Mouse (Mus musculus) limb, embryonic 14.5 days (tissue): Measurements from ENCODE around the gene Rps6ka5. TPM values are rescaled to one million over a fixed set of nuclear protein-coding genes. Genes with fewer than 3 reads are reported as not detected.

Experiments used
- ATAC-seq: fragments of 200-750 bp; cut with Nextera tagmentation; 2 replicates; pipeline ENCODE4 v1.8.0; 2017; ENCODE audit warnings: low read depth, moderate number of reproducible peaks, moderate TSS enrichment; ENCODE audit not compliant: low FRiP score
- DNase-seq: peaks from one replicate; pipeline ENCODE4 v3.0.0-alpha.2; 2015; ENCODE audit warnings: low spot score
- H3K27ac ChIP-seq: fragments of 300-500 bp; sonication (generic); replicated peaks from 2 replicates; pipeline ENCODE4 v1.5.1; 2014; ENCODE audit warnings: low read depth, mild to moderate bottlenecking, low read length, moderate library complexity, mixed read lengths
- H3K27me3 ChIP-seq: fragments of 300-500 bp; sonication (generic); 2 replicates; pipeline ENCODE4 v1.6.1; 2014; ENCODE audit warnings: low read length, mixed read lengths; ENCODE audit not compliant: control insufficient read depth, insufficient read depth
- H3K36me3 ChIP-seq: fragments of 300-500 bp; sonication (generic); 2 replicates; pipeline ENCODE4 v1.6.1; 2014; ENCODE audit warnings: mild to moderate bottlenecking, low read length, moderate library complexity, mixed read lengths; ENCODE audit not compliant: control insufficient read depth, insufficient read depth
- H3K4me1 ChIP-seq: fragments of 300-500 bp; sonication (generic); 2 replicates; pipeline ENCODE4 v1.6.1; 2014; ENCODE audit warnings: antibody characterized with exemption, low read length, mixed read lengths; ENCODE audit not compliant: control insufficient read depth, insufficient read depth
- H3K4me2 ChIP-seq: fragments of 300-500 bp; sonication (generic); replicated peaks from 2 replicates; pipeline ENCODE4 v1.6.1; 2014; ENCODE audit warnings: low read depth, mild to moderate bottlenecking, low read length, moderate library complexity; ENCODE audit not compliant: severe bottlenecking
- H3K4me3 ChIP-seq: fragments of 300-500 bp; sonication (generic); replicated peaks from 2 replicates; pipeline ENCODE4 v1.5.1; 2014; ENCODE audit warnings: low read length
- H3K9ac ChIP-seq: fragments of 300-500 bp; sonication (generic); 2 replicates; pipeline ENCODE4 v1.6.1; 2014; ENCODE audit warnings: mild to moderate bottlenecking, low read depth, low read length, moderate library complexity; ENCODE audit not compliant: severe bottlenecking
- H3K9me3 ChIP-seq: fragments of 300-500 bp; sonication (generic); 2 replicates; pipeline ENCODE4 v1.6.1; 2016; ENCODE audit warnings: low read length; ENCODE audit not compliant: control insufficient read depth
- POLR2A ChIP-seq: fragments of 200-500 bp; IDR thresholded peaks from 2 replicates; pipeline ENCODE4 v1.8.0; 2012; ENCODE audit warnings: inconsistent platforms, mild to moderate bottlenecking, moderate library complexity, borderline replicate concordance; ENCODE audit not compliant: insufficient read depth, insufficient read length; ENCODE audit errors: extremely low read depth
- WGBS: fragments of 180-500 bp; shearing (Covaris S2); extraction: QIAGEN DNeasy Blood & Tissue Kit; methylation state at CpG from one replicate; pipeline ENCODE4 v1.1.7; 2014; 5-methylcytosine and 5-hydroxymethylcytosine counted together
- polyA plus RNA-seq, 2 experiments: library from polyadenylated mRNA; depleted of rRNA in 1 of 2; stranded (reverse) in 1 of 2; unstranded in 1 of 2; fragments of >200 nt; fragmentation: Nextera tagmentation in 1 of 2; extraction: Ambion mirVana in 1 of 2; gene quantifications; 2 replicates each; pipeline versions ENCODE4 v1.2.1 to v1.2.3; 2012 to 2014

The Rps6ka5 gene
- polyA plus RNA-seq, 2 experiments: 4.4 to 5.7 TPM

DNA sequence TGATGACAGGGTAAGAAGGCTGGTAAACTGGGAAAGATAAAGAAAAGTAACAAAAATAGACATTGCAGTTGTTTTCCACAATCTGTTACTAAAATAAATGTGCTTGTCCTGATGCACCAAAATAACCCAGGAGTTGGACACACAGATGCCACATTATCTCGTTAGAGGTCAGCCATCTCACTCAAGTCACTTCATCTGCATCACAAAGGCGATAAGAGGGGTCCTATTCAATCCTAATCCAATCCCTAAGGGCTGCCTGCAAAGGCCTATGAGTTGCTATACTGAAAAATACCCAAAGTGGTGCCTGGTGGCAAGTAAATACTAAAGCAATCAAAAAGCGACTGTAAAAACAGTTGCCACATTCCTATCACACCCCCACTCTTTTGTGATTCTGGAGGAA lies 90.0 kb downstream of the Rps6ka5 start:
- DNase-seq: no peak
- no peaks in the 10 kb centered on the region for H3K27me3 ChIP-seq
- H3K4me1 ChIP-seq: peaks cover 9% of the 10 kb centered on the region; the same call in 1 of the 2 replicates
- H3K27ac ChIP-seq: no peak overlapping the region
- H3K9me3 ChIP-seq: no peaks in the 10 kb centered on the region
- ATAC-seq: no peak
- H3K9ac ChIP-seq: no peak overlapping the region
- TF ChIP-seq POLR2A: no peak
- no peaks in the 10 kb centered on the region for H3K36me3 ChIP-seq
- no peak overlapping the region for H3K4me2 ChIP-seq
- H3K4me3 ChIP-seq: no peak overlapping the region
- WGBS: 65% methylated on average over 3 of the region's 3 CpGs

DNA sequence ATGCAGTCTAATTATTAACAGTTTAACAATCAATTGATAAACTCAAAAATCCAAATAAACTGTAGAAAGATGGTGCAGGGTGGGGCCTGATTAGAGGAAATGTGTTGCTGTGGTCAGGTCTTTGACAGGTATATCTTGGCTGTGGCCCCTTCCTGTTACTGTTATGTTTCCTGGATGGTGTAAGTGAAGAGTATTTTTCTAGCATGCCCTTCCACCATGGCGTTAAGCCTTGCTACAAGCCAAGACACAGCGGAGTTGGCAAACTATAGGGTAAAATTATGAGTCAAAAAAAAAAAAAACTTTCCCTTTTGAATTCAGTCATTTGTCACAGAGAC lies 90.5 kb downstream of the Rps6ka5 start:
- no peak for ATAC-seq
- no peaks in the 10 kb centered on the region for H3K27me3 ChIP-seq
- 89% methylated on average over 2 of the region's 2 CpGs for WGBS

DNA sequence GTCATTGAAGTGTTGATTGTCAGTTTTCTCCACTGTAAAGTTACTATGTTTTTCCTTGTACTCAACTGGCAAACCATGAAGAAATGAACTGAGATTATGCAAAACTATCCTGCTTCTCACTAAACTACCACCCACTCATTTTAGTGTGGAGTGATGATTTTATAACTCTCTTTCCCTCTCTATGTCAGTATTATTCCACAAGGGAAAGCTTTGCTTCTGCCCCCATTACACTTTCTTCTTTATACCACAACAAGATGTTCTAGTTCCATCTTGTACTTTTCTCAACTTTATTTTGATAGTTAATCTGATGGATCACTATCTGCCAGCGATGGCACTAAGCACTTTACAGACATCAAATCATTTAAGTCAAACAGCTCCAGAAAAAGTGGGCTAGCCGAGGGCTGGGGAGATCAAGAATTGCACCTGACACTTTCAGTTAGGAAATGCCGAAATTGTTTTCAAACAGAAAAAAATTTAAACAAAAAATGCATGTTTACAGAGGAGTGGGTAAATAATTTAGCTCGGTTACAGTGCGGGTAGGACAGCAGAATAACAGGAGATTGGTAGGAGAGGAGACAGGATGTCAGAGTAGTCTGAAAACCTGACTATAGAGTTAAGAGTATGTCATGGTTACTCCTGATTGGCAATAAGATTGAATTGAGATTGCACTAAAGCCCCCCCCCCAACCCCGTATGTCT lies 91.0 kb downstream of the Rps6ka5 start:
- no peaks in the 10 kb centered on the region for H3K36me3 ChIP-seq
- H3K4me3 ChIP-seq: no peak overlapping the region
- H3K4me1 ChIP-seq: peaks cover 7% of the 10 kb centered on the region; the same call in 1 of the 2 replicates
- H3K9me3 ChIP-seq: no peaks in the 10 kb centered on the region
- no peak for ATAC-seq
- DNase-seq: no peak
- H3K9ac ChIP-seq: no peak overlapping the region
- TF ChIP-seq POLR2A: no peak
- WGBS: 86% methylated on average over 6 of the region's 6 CpGs
- no peak overlapping the region for H3K27ac ChIP-seq
- no peaks in the 10 kb centered on the region for H3K27me3 ChIP-seq
- no peak overlapping the region for H3K4me2 ChIP-seq

More for the DNA sequence above, 90.5 kb downstream of the Rps6ka5 start:
- Histone ChIP-seq H3K9me3 (no peaks in the 10 kb centered on the region), H3K4me2 (no peak overlapping the region), H3K27ac (no peak overlapping the region), H3K9ac (no peak overlapping the region), H3K4me1 (peaks cover 9% of the 10 kb centered on the region; the same call in 1 of the 2 replicates), H3K4me3 (no peak overlapping the region), H3K36me3 (no peaks in the 10 kb centered on the region)
- TF ChIP-seq POLR2A: no peak
- DNase-seq: no peak

DNA sequence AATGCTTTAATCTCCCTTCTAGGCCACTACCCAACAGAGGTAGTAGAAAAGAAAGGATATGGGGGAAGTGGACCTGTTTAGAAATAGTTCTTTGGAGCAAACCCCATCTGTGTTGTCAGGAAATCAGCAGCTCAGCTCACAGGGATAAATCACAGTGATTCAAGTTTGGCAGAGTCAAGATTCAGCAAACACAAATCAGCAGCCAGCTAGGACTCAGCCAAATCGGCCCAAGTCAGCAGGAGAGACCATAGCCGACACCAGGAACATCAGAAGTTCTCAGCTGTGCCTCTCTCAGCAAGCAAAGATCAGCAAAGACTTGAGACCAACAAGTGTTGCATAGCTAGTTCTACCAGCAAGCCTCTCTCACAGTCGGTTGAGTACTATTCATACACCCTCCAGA lies 93.6 kb downstream of the Rps6ka5 start:
- no peak for TF ChIP-seq POLR2A
- Histone ChIP-seq H3K36me3 (no peaks in the 10 kb centered on the region), H3K27ac (no peak overlapping the region), H3K9me3 (no peaks in the 10 kb centered on the region), H3K4me2 (no peak overlapping the region), H3K4me3 (no peak overlapping the region), H3K4me1 (no peaks in the 10 kb centered on the region), H3K9ac (no peak overlapping the region), H3K27me3 (no peaks in the 10 kb centered on the region)
- DNase-seq (no peak), ATAC-seq (no peak)
- WGBS: 86% methylated on average over 3 of the region's 3 CpGs

DNA sequence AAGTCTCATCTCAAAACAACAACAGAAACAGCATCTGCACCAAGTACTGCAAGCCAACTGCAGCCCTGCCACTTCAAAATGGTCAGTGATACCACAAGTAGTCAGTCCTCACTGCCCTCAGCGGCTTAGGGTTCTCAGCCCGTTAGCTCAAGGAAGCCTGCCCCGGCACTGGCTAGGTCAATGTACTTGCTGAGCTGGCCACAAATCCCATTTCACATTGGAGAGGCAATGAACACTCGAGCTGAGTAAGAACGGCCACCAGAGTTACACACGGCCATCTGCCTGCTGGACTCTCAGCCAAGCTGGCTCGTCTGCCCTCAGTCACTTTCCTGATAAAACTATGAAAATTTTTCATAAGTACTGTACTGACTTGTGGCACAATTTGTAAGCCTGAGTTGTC lies 95.5 kb downstream of the Rps6ka5 start:
- no peak for TF ChIP-seq POLR2A
- H3K4me1 ChIP-seq: peaks cover 13% of the 10 kb centered on the region
- WGBS: 85% methylated on average over 7 of the region's 7 CpGs
- no peak overlapping the region for H3K27ac ChIP-seq
- H3K9ac ChIP-seq: no peak overlapping the region
- DNase-seq: no peak
- no peak for ATAC-seq
- H3K36me3 ChIP-seq: no peaks in the 10 kb centered on the region
- H3K9me3 ChIP-seq: no peaks in the 10 kb centered on the region
- no peak overlapping the region for H3K4me2 ChIP-seq
- H3K4me3 ChIP-seq: no peak overlapping the region
- H3K27me3 ChIP-seq: no peaks in the 10 kb centered on the region
